Mouse (Mus musculus): ENCODE results near the gene Strn4. TPM values are rescaled to one million over a fixed set of nuclear protein-coding genes. Genes with fewer than 3 reads are reported as not detected.
A peak's percentile ranks its signal among the peaks of the same experiment; 100 is the strongest.

The Strn4 gene
- total and polyA plus RNA-seq, 3 experiments, result 46.0 to 74.5 (median 63.5) TPM

DNA sequence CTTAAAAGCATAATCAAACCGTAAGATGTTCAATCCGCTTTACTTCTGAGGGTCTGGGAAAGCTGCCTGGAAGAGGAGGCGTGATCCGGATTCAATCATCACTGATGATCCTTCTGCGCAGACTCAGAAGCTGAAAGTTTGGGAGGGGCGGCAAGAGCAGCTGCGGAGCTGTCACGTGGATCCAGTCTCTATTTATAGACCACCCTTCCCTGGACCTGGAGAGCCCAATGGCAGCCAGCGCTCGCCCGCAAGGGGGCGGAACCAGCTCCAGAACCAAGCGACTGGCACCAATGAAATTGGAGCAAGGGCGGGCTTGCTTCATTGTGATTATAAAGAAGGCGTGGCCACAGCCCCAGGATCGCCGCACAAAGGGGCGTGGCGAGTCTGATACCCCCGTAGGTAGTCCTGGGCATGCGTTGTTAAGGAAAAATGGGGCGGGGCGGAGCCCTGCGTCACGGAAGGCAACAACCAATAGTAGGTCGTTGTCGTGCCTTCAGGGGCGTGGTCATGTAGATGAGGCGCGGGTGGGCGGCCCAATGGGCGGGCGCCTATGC lies 59.1 kb downstream of the Strn4 start:
- in situ Hi-C loops (cut with MboI; ENCODE audit: low pct_ligation_motif_present, low pct_unique_long_range_greater_than_20kb, low sequenced_read_pairs), result loop anchor here (5.0 kb wide), 1 partner anchor 32 kb away; the partner anchor contains the start of gene Ptgir
- peaks cover 6 to 34% of the 10 kb centered on the region in 2 experiments for H3K4me1 ChIP-seq (ENCODE audit: control insufficient read depth in 1 of 2, insufficient read depth in 2 of 2)
- DNase-seq (ENCODE audit: extremely low read depth), result peak; percentile 100
- no peaks in the 10 kb centered on the region for H3K27me3 ChIP-seq (replicated peaks)
- H3K9ac ChIP-seq (ENCODE audit: insufficient read depth, low read depth), result peak overlapping the region; percentile 81
- TF ChIP-seq ZMIZ1 (IDR thresholded peaks at IDR 0.05; ENCODE audit: low read depth, low read length) (no peak), JUN (IDR thresholded peaks at IDR 0.05; ENCODE audit: insufficient read depth, low read depth, low read length) (no peak), BHLHE40 (IDR thresholded peaks at IDR 0.05; ENCODE audit: low read depth, low read length) (peak; percentile 89), MEF2A (IDR thresholded peaks at IDR 0.05; ENCODE audit: borderline replicate concordance, low read depth, low read length) (peak; percentile 92), EP300 (IDR thresholded peaks at IDR 0.05; ENCODE audit: low read length) (no peak), E2F4 (IDR thresholded peaks at IDR 0.05; ENCODE audit: insufficient replicate concordance, low read depth, low read length) (no peak), ZC3H11A (IDR thresholded peaks at IDR 0.05; ENCODE audit: low read depth, low read length) (no peak), KAT2A (IDR thresholded peaks at IDR 0.05; ENCODE audit: insufficient replicate concordance, low read length) (0 out of 2 replicates have a peak, but pooled peaks have one; percentile 3), CHD1 (IDR thresholded peaks at IDR 0.05; ENCODE audit: low read depth, low read length) (no peak), USF2 (conservative IDR thresholded peaks at IDR 0.05; ENCODE audit: low read depth, low read length) (peak; percentile 74), USF1 (IDR thresholded peaks at IDR 0.05; ENCODE audit: low read depth, low read length) (peak; percentile 79), TCF12 (IDR thresholded peaks at IDR 0.05; ENCODE audit: low read depth, low read length) (no peak), CTCF (conservative IDR thresholded peaks at IDR 0.05 in 1 of 2, IDR thresholded peaks at IDR 0.05 in 1 of 2; ENCODE audit: low read depth in 2 of 2, low read length in 2 of 2) (no peak), MXI1 (IDR thresholded peaks at IDR 0.05; ENCODE audit: low read depth, low read length) (no peak), TBP (conservative IDR thresholded peaks at IDR 0.05; ENCODE audit: low read depth, low read length) (peak; percentile 71), IRF4 (IDR thresholded peaks at IDR 0.05; ENCODE audit: low read depth, low read length) (no peak), JUND (conservative IDR thresholded peaks at IDR 0.05; ENCODE audit: low read depth, low read length) (no peak), SIN3A (IDR thresholded peaks at IDR 0.05; ENCODE audit: low read length) (peak; percentile 36), CHD2 (IDR thresholded peaks at IDR 0.05; ENCODE audit: low read length) (no peak; the same call in 1 of the 2 replicates), ELF1 (IDR thresholded peaks at IDR 0.05; ENCODE audit: low read depth, low read length) (peak; percentile 49; the same call in 1 of the 2 replicates), POLR2AphosphoS2 (IDR thresholded peaks at IDR 0.05; ENCODE audit: low read depth, low read length) (no peak), ZKSCAN1 (IDR thresholded peaks at IDR 0.05; ENCODE audit: borderline replicate concordance, low read depth, low read length) (no peak), RCOR1 (conservative IDR thresholded peaks at IDR 0.05; ENCODE audit: low read depth, low read length) (no peak), POLR2A (IDR thresholded peaks at IDR 0.05; ENCODE audit: low read depth, low read length) (peak; percentile 33; the same call in 1 of the 2 replicates), PAX5 (IDR thresholded peaks at IDR 0.05; ENCODE audit: low read length) (no peak), NRF1 (IDR thresholded peaks at IDR 0.05; ENCODE audit: low read depth, low read length) (peak; percentile 88), MAX (IDR thresholded peaks at IDR 0.05; ENCODE audit: low read length) (peak; percentile 67), MAZ (IDR thresholded peaks at IDR 0.05; ENCODE audit: low read depth, low read length) (0 out of 2 replicates have a peak, but pooled peaks have one; percentile 20)
- H3K4me3 ChIP-seq (replicated peaks in 1 of 3; ENCODE audit: low read depth in 2 of 3, low read length in 2 of 3, poor library complexity in 1 of 3), result peak overlapping the region; percentile 35 to 72 (median 57)
- no peaks in the 10 kb centered on the region for H3K9me3 ChIP-seq (replicated peaks; ENCODE audit: low read length)
- peaks cover 15 to 44% of the 10 kb centered on the region in 2 experiments for H3K36me3 ChIP-seq (replicated peaks in 1 of 2; ENCODE audit: control insufficient read depth in 1 of 2, insufficient read depth in 1 of 2, low read length in 1 of 2)
- H3K79me2 ChIP-seq (replicated peaks; ENCODE audit: control insufficient read depth, extremely low read depth, insufficient read depth, poor library complexity, severe bottlenecking), result no peaks in the 10 kb centered on the region
- peak overlapping the region; percentile 43; the same call in 1 of the 2 replicates for H3K27ac ChIP-seq (ENCODE audit: insufficient read depth, low read depth)
- dilution Hi-C loops (cut with MboI; ENCODE audit: extremely low pct_ligation_motif_present, extremely low pct_unique_long_range_greater_than_20kb, low sequenced_read_pairs), result no loop called here
- peak overlapping the region; percentile 83 for H3K4me2 ChIP-seq (ENCODE audit: insufficient read depth, low read depth, poor library complexity, severe bottlenecking)

Data from CH12.LX (cell line).